17 mouse cellular contexts compared by ENCODE assay signal in the genomic region with DNA sequence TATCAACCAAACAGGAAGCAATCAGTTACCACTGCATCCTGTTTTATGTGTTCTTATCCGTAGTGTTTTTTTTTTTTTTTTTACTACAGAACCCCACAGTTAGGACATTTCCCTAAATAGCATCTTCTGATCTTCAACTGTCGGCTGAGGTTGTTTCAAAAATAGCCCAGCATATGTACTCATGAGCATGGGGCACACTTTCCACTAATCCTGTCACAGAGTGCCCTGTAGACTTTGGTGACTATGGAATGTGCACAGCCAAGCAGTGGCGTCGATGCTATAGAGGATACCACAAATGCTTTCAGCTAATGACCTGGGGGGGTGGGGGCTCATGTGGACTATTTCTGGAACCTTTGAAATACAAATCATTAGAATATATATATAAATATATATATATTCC. TPM values are rescaled to one million over a fixed set of nuclear protein-coding genes. Genes with fewer than 3 reads are reported as not detected.
"Had no signal": no experiment of that assay in that cellular context is flagged by ENCODE, and none has a peak within 500 bp of the region (broad histone marks: within the 10 kb centered on the region; RNA-seq: fewer than 3 reads in every experiment).

No protein-coding gene starts in this region.

- H3K4me3 ChIP-seq: layer of hippocampus, adult 2 months; limb, embryonic 12.5 days; liver, embryonic 13.5 days; midbrain, embryonic 15.5 days; neural tube, embryonic 12.5 days had no signal

- ATAC-seq: liver, postnatal 0 days; midbrain, embryonic 15.5 days had no signal

- H3K9me3 ChIP-seq: limb, embryonic 12.5 days; liver, embryonic 13.5 days; midbrain, embryonic 15.5 days; neural tube, embryonic 12.5 days had no signal

- DNase-seq: kidney, postnatal 10 days; kidney, postnatal 4 days; liver; liver, embryonic 13.5 days; liver, postnatal 0 days; lung, postnatal 36 days; thymus, postnatal 4 days had no signal

- H3K27me3 ChIP-seq: limb, embryonic 12.5 days; liver, embryonic 13.5 days; midbrain, embryonic 15.5 days; neural tube, embryonic 12.5 days had no signal

- H3K4me1 ChIP-seq: liver, embryonic 13.5 days; midbrain, embryonic 15.5 days; neural tube, embryonic 12.5 days had no signal

- H3K9ac ChIP-seq: limb, embryonic 12.5 days; liver, embryonic 13.5 days; liver, postnatal 0 days; midbrain, embryonic 15.5 days; neural tube, embryonic 12.5 days had no signal

- H3K4me2 ChIP-seq: limb, embryonic 12.5 days; liver, embryonic 13.5 days; midbrain, embryonic 15.5 days; neural tube, embryonic 12.5 days had no signal

- H3K36me3 ChIP-seq: liver, embryonic 13.5 days; midbrain, embryonic 15.5 days had no signal

- H3K27ac ChIP-seq: layer of hippocampus, adult 2 months; limb, embryonic 12.5 days; liver, embryonic 13.5 days; midbrain, embryonic 15.5 days; neural tube, embryonic 12.5 days; stomach, postnatal 0 days had no signal

RNA-seq across cellular contexts. Expression of a gene that starts 23.7 kb away (rescaled TPM):
- total RNA-seq: megakaryocyte progenitor cell, adult 5-6 weeks; monocyte, adult 5-6 weeks had no signal

RNA-seq across cellular contexts. Expression of a gene that starts 34.6 kb away (rescaled TPM):
- total RNA-seq: layer of hippocampus, adult 2 months; layer of hippocampus, postnatal 10 days; left cerebral cortex, postnatal 36 days; megakaryocyte progenitor cell, adult 5-6 weeks; monocyte, adult 5-6 weeks; neutrophil, adult 5-6 weeks had no signal
